Mouse (Mus musculus): ENCODE results near the gene Ccdc141. TPM values are rescaled to one million over a fixed set of nuclear protein-coding genes. Genes with fewer than 3 reads are reported as not detected.
A peak's percentile ranks its signal among the peaks of the same experiment; 100 is the strongest.

Gene Ccdc141
- polyA plus RNA-seq, 1 experiment from 2014 or later, result 5.5 TPM

- no peak overlapping the region for H3K27ac ChIP-seq (ENCODE audit: low read depth, low read length)
- no peaks in the 10 kb centered on the region for H3K9me3 ChIP-seq (ENCODE audit: control insufficient read depth, low read length)
- H3K4me2 ChIP-seq (replicated peaks; ENCODE audit: low read depth, low read length), result no peak overlapping the region
- H3K4me3 ChIP-seq (ENCODE audit: low read depth, low read length), result no peak overlapping the region
- no peak for DNase-seq (ENCODE audit: low spot score)
- no peaks in the 10 kb centered on the region for H3K27me3 ChIP-seq (ENCODE audit: control insufficient read depth, insufficient read depth, low read length)
- no peaks in the 10 kb centered on the region for H3K4me1 ChIP-seq (replicated peaks; ENCODE audit: control insufficient read depth, insufficient read depth, low read length)
- ATAC-seq (ENCODE audit: low FRiP score), result no peak
- H3K9ac ChIP-seq (ENCODE audit: low read depth, low read length), result no peak overlapping the region
- no peaks in the 10 kb centered on the region for H3K36me3 ChIP-seq (ENCODE audit: control insufficient read depth, insufficient read depth, low read length)
- 78% methylated on average over 20 of the region's 21 CpGs for WGBS
These were observed 200.8 kb downstream of the Ccdc141 start for GRCm38 (mm10) chr2:76969637-76970036.

- H3K36me3 ChIP-seq (ENCODE audit: control insufficient read depth, insufficient read depth, low read length), result no peaks in the 10 kb centered on the region
- peak; percentile 68; the same call in 1 of the 2 replicates for ATAC-seq (ENCODE audit: low FRiP score)
- WGBS, result 31% methylated on average over 8 of the region's 8 CpGs
- no peak overlapping the region for H3K9ac ChIP-seq (ENCODE audit: low read depth, low read length)
- peak; percentile 85 for DNase-seq (ENCODE audit: low spot score)
- no peak overlapping the region for H3K27ac ChIP-seq (ENCODE audit: low read depth, low read length)
- no peaks in the 10 kb centered on the region for H3K9me3 ChIP-seq (ENCODE audit: control insufficient read depth, low read length)
- no peak overlapping the region for H3K4me2 ChIP-seq (replicated peaks; ENCODE audit: low read depth, low read length)
- H3K27me3 ChIP-seq (ENCODE audit: control insufficient read depth, insufficient read depth, low read length), result no peaks in the 10 kb centered on the region
- no peaks in the 10 kb centered on the region for H3K4me1 ChIP-seq (replicated peaks; ENCODE audit: control insufficient read depth, insufficient read depth, low read length)
- H3K4me3 ChIP-seq (ENCODE audit: low read depth, low read length), result no peak overlapping the region
These were observed 201.5 kb downstream of the Ccdc141 start for GRCm38 (mm10) chr2:76968919-76969318.

- no peak for ATAC-seq (ENCODE audit: low FRiP score)
- no peak for DNase-seq (ENCODE audit: low spot score)
- 91% methylated on average over 6 of the region's 6 CpGs for WGBS
- Histone ChIP-seq H3K4me1 (replicated peaks; ENCODE audit: control insufficient read depth, insufficient read depth, low read length) (no peaks in the 10 kb centered on the region), H3K4me3 (ENCODE audit: low read depth, low read length) (no peak overlapping the region), H3K27ac (ENCODE audit: low read depth, low read length) (no peak overlapping the region), H3K9ac (ENCODE audit: low read depth, low read length) (no peak overlapping the region), H3K36me3 (ENCODE audit: control insufficient read depth, insufficient read depth, low read length) (no peaks in the 10 kb centered on the region), H3K4me2 (replicated peaks; ENCODE audit: low read depth, low read length) (no peak overlapping the region), H3K9me3 (ENCODE audit: control insufficient read depth, low read length) (no peaks in the 10 kb centered on the region), H3K27me3 (ENCODE audit: control insufficient read depth, insufficient read depth, low read length) (no peaks in the 10 kb centered on the region)
These were observed 203.9 kb downstream of the Ccdc141 start for GRCm38 (mm10) chr2:76966582-76966981.

- H3K4me3 ChIP-seq (ENCODE audit: low read depth, low read length), result no peak overlapping the region
- H3K4me2 ChIP-seq (replicated peaks; ENCODE audit: low read depth, low read length), result no peak overlapping the region
- no peak overlapping the region for H3K9ac ChIP-seq (ENCODE audit: low read depth, low read length)
- H3K9me3 ChIP-seq (ENCODE audit: control insufficient read depth, low read length), result no peaks in the 10 kb centered on the region
- ATAC-seq (ENCODE audit: low FRiP score) (no peak), DNase-seq (ENCODE audit: low spot score) (no peak)
- H3K4me1 ChIP-seq (replicated peaks; ENCODE audit: control insufficient read depth, insufficient read depth, low read length), result no peaks in the 10 kb centered on the region
- no peaks in the 10 kb centered on the region for H3K27me3 ChIP-seq (ENCODE audit: control insufficient read depth, insufficient read depth, low read length)
- WGBS, result 92% methylated on average over 2 of the region's 2 CpGs
- no peak overlapping the region for H3K27ac ChIP-seq (ENCODE audit: low read depth, low read length)
- no peaks in the 10 kb centered on the region for H3K36me3 ChIP-seq (ENCODE audit: control insufficient read depth, insufficient read depth, low read length)
These were observed 204.4 kb downstream of the Ccdc141 start for GRCm38 (mm10) chr2:76966013-76966412.

- H3K9me3 ChIP-seq (ENCODE audit: control insufficient read depth, low read length), result no peaks in the 10 kb centered on the region
- H3K9ac ChIP-seq (ENCODE audit: low read depth, low read length), result no peak overlapping the region
- WGBS, result 94% methylated on average over 7 of the region's 7 CpGs
- DNase-seq (ENCODE audit: low spot score), result no peak
- no peaks in the 10 kb centered on the region for H3K27me3 ChIP-seq (ENCODE audit: control insufficient read depth, insufficient read depth, low read length)
- H3K36me3 ChIP-seq (ENCODE audit: control insufficient read depth, insufficient read depth, low read length), result no peaks in the 10 kb centered on the region
- H3K4me2 ChIP-seq (replicated peaks; ENCODE audit: low read depth, low read length), result no peak overlapping the region
- no peak overlapping the region for H3K27ac ChIP-seq (ENCODE audit: low read depth, low read length)
- no peak overlapping the region for H3K4me3 ChIP-seq (ENCODE audit: low read depth, low read length)
- ATAC-seq (ENCODE audit: low FRiP score), result no peak
- H3K4me1 ChIP-seq (replicated peaks; ENCODE audit: control insufficient read depth, insufficient read depth, low read length), result no peaks in the 10 kb centered on the region
These were observed 204.9 kb downstream of the Ccdc141 start for GRCm38 (mm10) chr2:76965542-76965941.

GRCm38 (mm10) chr2:76962045-76962432 is 208.4 kb downstream of the Ccdc141 start:
- H3K27ac ChIP-seq (ENCODE audit: low read depth, low read length), result no peak overlapping the region
- H3K4me2 ChIP-seq (replicated peaks; ENCODE audit: low read depth, low read length), result no peak overlapping the region
- no peak overlapping the region for H3K9ac ChIP-seq (ENCODE audit: low read depth, low read length)
- no peak for DNase-seq (ENCODE audit: low spot score)
- no peaks in the 10 kb centered on the region for H3K27me3 ChIP-seq (ENCODE audit: control insufficient read depth, insufficient read depth, low read length)
- H3K4me3 ChIP-seq (ENCODE audit: low read depth, low read length), result no peak overlapping the region
- no peaks in the 10 kb centered on the region for H3K9me3 ChIP-seq (ENCODE audit: control insufficient read depth, low read length)
- ATAC-seq (ENCODE audit: low FRiP score), result no peak
- no peaks in the 10 kb centered on the region for H3K4me1 ChIP-seq (replicated peaks; ENCODE audit: control insufficient read depth, insufficient read depth, low read length)
- no peaks in the 10 kb centered on the region for H3K36me3 ChIP-seq (ENCODE audit: control insufficient read depth, insufficient read depth, low read length)
- 94% methylated on average over 6 of the region's 6 CpGs for WGBS

- no peak for DNase-seq (ENCODE audit: low spot score)
These were observed 208.9 kb downstream of the Ccdc141 start for GRCm38 (mm10) chr2:76961420-76962044.

More at GRCm38 (mm10) chr2:76961420-76962044, 208.9 kb downstream of the Ccdc141 start:
- Histone ChIP-seq H3K9ac (ENCODE audit: low read depth, low read length) (no peak overlapping the region), H3K27ac (ENCODE audit: low read depth, low read length) (no peak overlapping the region), H3K4me2 (replicated peaks; ENCODE audit: low read depth, low read length) (no peak overlapping the region), H3K27me3 (ENCODE audit: control insufficient read depth, insufficient read depth, low read length) (no peaks in the 10 kb centered on the region), H3K36me3 (ENCODE audit: control insufficient read depth, insufficient read depth, low read length) (no peaks in the 10 kb centered on the region), H3K4me1 (replicated peaks; ENCODE audit: control insufficient read depth, insufficient read depth, low read length) (no peaks in the 10 kb centered on the region), H3K4me3 (ENCODE audit: low read depth, low read length) (no peak overlapping the region), H3K9me3 (ENCODE audit: control insufficient read depth, low read length) (no peaks in the 10 kb centered on the region)
- WGBS, result 87% methylated on average over 10 of the region's 10 CpGs
- ATAC-seq (ENCODE audit: low FRiP score), result no peak

Other genes with a start within 250 kb of the Ccdc141 start
- gene Ttn, start 188.1 kb downstream of the Ccdc141 start, polyA plus RNA-seq (2014; fragmentation: Nextera tagmentation; extraction: Ambion mirVana), result 3.0 and 3.1 TPM in 2 replicates
- 27.3 and 28.1 TPM in 2 replicates for gene Sestd1, start 110.0 kb upstream of the Ccdc141 start, polyA plus RNA-seq (2014; fragmentation: Nextera tagmentation; extraction: Ambion mirVana)

All from hindbrain, embryonic 11.5 days (tissue).